Mouse (Mus musculus) G1E-ER4 (cell line): Measurements from ENCODE around the gene Gas2l3. TPM values are rescaled to one million over a fixed set of nuclear protein-coding genes. Genes with fewer than 3 reads are reported as not detected.

Experiments used
- GATA1 ChIP-seq: IDR thresholded peaks from one replicate; pipeline ENCODE4 v1.8.0; 2012; ENCODE audit warnings: low read length, inconsistent platforms
- polyA plus RNA-seq: library from polyadenylated mRNA; stranded (reverse); fragments of >175 nt; gene quantifications from 2 replicates; pipeline ENCODE4 v1.2.3, GENCODE M21; 2012

Gas2l3 gene
- polyA plus RNA-seq, 1 experiment: not detected

- TF ChIP-seq GATA1: no peak
These were observed 57.3 kb downstream of the Gas2l3 start for GRCm38 (mm10) chr10:89386461-89386860.

- TF ChIP-seq GATA1: no peak
These were observed 60.3 kb downstream of the Gas2l3 start for GRCm38 (mm10) chr10:89383462-89383861.

DNA sequence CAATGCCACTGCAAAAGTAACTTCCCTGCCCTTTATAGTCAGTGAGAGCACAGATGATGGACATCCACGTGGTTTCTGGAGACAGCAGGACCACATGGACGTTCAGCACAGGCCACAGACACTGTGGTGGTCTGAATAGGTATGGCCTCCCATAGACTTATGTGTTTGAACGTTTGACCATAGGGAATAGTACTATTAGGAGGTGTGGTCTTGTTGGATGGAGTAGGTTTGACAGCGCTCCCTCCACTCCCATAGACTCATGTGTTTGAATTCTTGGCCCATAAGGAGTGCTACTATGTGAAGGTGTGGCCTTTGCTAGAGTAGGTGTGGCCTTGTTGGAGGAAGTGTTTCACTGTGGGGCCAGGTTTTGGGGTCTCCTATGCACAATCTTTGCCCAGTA is 66.0 kb downstream of the Gas2l3 start:
- TF ChIP-seq GATA1: no peak

DNA sequence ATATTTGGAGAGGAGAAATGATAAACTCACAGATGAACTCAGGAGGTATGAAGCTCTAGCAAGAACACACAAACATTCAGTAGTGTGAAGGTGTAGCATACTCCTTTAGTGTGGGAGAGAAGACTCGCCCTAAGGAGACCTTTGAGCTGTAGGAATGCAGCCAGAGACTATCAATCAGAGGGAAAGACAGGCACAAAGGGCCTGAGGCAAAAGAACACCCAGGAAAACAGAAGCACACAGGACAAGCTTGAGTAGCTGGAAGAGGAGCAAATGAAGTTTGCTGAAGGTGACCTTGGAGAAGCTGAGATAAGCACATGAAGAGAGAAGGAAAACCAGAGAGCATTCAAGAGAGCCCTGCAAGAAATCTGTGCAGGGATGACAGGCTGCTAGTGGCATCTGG is 73.7 kb downstream of the Gas2l3 start:
- no peak for TF ChIP-seq GATA1

DNA sequence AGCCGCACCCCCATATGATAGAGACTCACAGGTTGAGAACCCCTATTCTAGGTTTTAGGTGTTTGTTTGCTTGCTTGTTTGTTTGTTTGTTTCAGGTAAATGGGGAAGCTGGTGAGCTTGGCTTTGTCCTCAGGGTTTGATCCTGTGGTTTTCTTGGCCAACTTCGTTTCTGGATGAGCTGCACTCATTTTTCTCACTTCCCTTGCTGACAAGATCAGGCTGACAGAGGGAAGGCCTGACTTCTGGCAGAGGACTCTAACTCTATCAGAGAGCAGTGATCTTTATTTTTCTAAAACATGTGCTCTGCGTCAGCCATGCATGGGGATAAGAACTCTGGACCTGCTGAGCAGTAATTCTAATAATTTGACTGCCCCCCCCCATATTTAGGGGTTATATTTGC is 84.8 kb downstream of the Gas2l3 start:
- TF ChIP-seq GATA1: no peak

Other genes starting within 250 kb of the Gas2l3 start
- gene Ano4, start 99.2 kb downstream of the Gas2l3 start, polyA plus RNA-seq: not detected in 2 replicates
- gene Nr1h4, start 89.6 kb upstream of the Gas2l3 start, polyA plus RNA-seq: not detected in 2 replicates
- gene Slc17a8, start 177.3 kb upstream of the Gas2l3 start, polyA plus RNA-seq: not detected in 2 replicates
- gene Scyl2, start 242.3 kb upstream of the Gas2l3 start, polyA plus RNA-seq: 4.4 and 8.9 TPM in 2 replicates